Mouse (Mus musculus): ENCODE data around the gene Vmn1r169.
"Not testable (repeated sequence)": the region's sequence is repeated elsewhere in the genome, so short reads cannot be mapped to it uniquely, and the experiment has no call there.

- not testable (repeated sequence) for TF ChIP-seq CTCF (IDR thresholded peaks at IDR 0.05; ENCODE audit: insufficient read depth, low read length); POLR2A (IDR thresholded peaks at IDR 0.05; ENCODE audit: borderline replicate concordance, extremely low read depth, low read depth, low read length)
These were observed at the start of gene Vmn1r169 for GRCm38 (mm10) chr7:23575226-23575625.

All from lung, adult 2 months (tissue).